Mouse (Mus musculus) ES-Bruce4 (cell line): ENCODE results near the gene Cep78.

Source experiments
- CTCF ChIP-seq: IDR thresholded peaks from one replicate; pipeline ENCODE4 v1.8.1; 2011; ENCODE audit warnings: low read depth, low read length
- EP300 ChIP-seq: IDR thresholded peaks from 2 replicates; pipeline ENCODE4 v1.6.1; 2011; ENCODE audit warnings: low read depth, low read length; ENCODE audit not compliant: insufficient read depth
- POLR2A ChIP-seq: IDR thresholded peaks from one replicate; pipeline ENCODE4 v1.8.1; 2011; ENCODE audit warnings: low read length; ENCODE audit not compliant: insufficient read depth

DNA sequence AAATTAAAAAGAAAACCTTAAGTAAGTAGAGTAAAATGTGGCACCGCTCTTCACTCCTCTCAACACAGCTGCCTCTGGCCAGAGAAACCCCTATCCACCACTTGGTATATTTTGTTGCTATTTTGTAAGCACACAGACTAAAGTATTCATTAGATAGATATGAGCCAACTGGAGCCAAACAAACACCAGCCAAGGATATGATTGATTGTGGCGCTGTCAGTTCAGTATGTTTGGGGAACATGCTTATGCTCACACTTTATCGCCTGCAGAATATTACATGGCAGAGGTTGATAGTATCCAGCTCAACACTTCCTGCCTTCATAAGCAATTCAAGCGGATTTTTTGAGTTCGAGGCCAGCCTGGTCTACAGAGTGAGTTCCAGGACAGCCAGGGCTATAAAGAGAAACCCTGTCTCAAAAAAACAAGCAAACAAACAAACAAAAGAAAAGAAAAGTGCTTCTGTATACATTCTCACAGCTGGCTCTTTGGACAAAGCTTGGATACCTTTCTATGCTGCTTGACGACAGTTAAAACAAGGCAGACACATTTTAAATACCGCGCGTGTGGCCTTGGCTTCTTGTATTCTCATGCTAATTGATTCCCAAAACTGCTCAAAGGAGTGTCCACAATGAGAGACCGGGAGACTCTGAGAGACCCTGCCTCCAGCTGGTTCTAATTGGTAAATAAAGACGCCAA, 42.2 kb downstream of the Cep78 start:
- TF ChIP-seq CTCF (no peak), POLR2A (no peak), EP300 (0 out of 2 replicates have a peak, but pooled peaks have one; percentile 8)
